Mouse (Mus musculus) liver, embryonic 13.5 days (tissue): ENCODE measurements around the gene Tmigd1. TPM values are rescaled to one million over a fixed set of nuclear protein-coding genes. Genes with fewer than 3 reads are reported as not detected.
"Not testable (repeated sequence)": the region's sequence is repeated elsewhere in the genome, so short reads cannot be mapped to it uniquely, and the experiment has no call there.

Experiments used
- ATAC-seq: fragments of 200-750 bp; cut with Nextera tagmentation; 2 replicates; pipeline ENCODE4 v1.8.0; 2017; ENCODE audit warnings: low read depth, mild to moderate bottlenecking, moderate number of reproducible peaks, moderate library complexity
- DNase-seq: peaks from one replicate; pipeline ENCODE4 v3.0.0; 2022
- H3K27ac ChIP-seq: fragments of 300-500 bp; sonication (generic); 2 replicates; pipeline ENCODE4 v1.5.1; 2015; ENCODE audit warnings: moderate library complexity, mild to moderate bottlenecking, inconsistent platforms
- H3K27me3 ChIP-seq: fragments of 300-500 bp; sonication (generic); 2 replicates; pipeline ENCODE4 v1.6.1; 2015; ENCODE audit warnings: mild to moderate bottlenecking, inconsistent platforms
- H3K36me3 ChIP-seq: fragments of 300-500 bp; sonication (generic); 2 replicates; pipeline ENCODE4 v1.6.1; 2015; ENCODE audit warnings: mild to moderate bottlenecking, inconsistent platforms
- H3K4me1 ChIP-seq: fragments of 300-500 bp; sonication (generic); replicated peaks from 2 replicates; pipeline ENCODE4 v1.6.1; 2015; ENCODE audit warnings: inconsistent platforms
- H3K4me2 ChIP-seq: fragments of 300-500 bp; sonication (generic); 2 replicates; pipeline ENCODE4 v1.6.1; 2015; ENCODE audit warnings: inconsistent platforms, mild to moderate bottlenecking, moderate library complexity
- H3K4me3 ChIP-seq: fragments of 300-500 bp; sonication (generic); replicated peaks from 2 replicates; pipeline ENCODE4 v1.5.1; 2015; ENCODE audit warnings: mild to moderate bottlenecking, inconsistent platforms
- H3K9ac ChIP-seq: fragments of 300-500 bp; sonication (generic); 2 replicates; pipeline ENCODE4 v1.6.1; 2015; ENCODE audit warnings: mild to moderate bottlenecking, inconsistent platforms
- H3K9me3 ChIP-seq: fragments of 300-500 bp; sonication (generic); replicated peaks from 2 replicates; pipeline ENCODE4 v1.6.1; 2016; ENCODE audit warnings: inconsistent platforms
- WGBS: fragments of 180-500 bp; shearing (Covaris S2); methylation state at CpG from one replicate; pipeline ENCODE4 v1.1.7; 2015; ENCODE audit not compliant: insufficient replicate concordance; 5-methylcytosine and 5-hydroxymethylcytosine counted together
- polyA plus RNA-seq: library from polyadenylated mRNA; unstranded; fragments of >200 nt; fragmentation: Nextera tagmentation; extraction: Ambion mirVana; gene quantifications from 2 replicates; pipeline ENCODE4 v1.2.1, GENCODE M21; 2015

The Tmigd1 gene
- polyA plus RNA-seq, 1 experiment from 2014 or later = not detected

DNA sequence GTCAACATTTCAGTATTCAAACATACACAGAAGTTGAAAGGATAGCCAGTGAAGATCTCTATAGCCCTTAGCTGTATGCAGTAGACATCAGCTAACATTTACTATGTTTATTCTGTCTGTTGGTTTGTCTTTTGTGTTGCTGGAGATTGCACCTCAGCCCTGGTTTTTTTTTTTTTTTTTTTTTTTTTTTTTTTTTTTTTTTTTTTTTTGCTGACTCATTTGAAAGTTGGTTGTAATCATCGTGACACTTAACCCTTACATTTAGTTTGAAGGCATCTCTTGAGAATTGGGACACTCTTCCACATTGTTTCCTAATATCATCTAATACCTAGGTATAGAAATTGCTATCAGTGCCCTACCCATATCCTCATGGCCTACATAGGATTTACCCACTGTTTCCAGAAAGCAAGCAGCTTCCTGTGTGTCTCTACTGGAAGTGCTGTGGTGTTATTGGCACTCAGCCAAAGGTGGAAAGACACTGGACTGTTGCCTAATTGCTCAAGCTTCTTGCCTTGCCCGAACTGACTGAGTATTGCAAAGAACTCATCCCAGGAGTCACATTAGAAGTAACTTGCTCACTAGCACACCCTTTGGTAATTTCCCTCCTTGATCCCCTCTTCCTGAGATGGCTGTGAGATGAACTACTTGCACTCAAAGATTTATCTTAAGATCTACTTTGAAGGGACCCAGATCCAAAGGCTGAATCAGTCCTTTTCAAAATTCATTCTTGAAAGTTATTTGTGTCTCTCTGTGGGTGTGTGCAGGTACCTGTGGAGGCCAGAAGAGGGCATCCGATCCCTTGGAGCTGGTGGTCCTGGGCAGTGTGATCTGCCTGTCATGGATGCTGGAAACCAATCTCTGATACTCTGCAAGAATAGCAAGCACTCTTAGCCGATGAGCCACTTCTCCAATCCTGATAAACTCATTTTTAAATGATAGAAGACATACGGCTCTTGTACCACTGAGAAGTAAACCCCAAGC lies 1.9 kb upstream of the Tmigd1 start:
- 0 out of 2 replicates have a peak, but pooled peaks cover 3% of the 10 kb centered on the region for H3K4me1 ChIP-seq
- DNase-seq (no peak), ATAC-seq (no peak)
- H3K27ac ChIP-seq = no peak overlapping the region
- H3K9me3 ChIP-seq = no peaks in the 10 kb centered on the region
- H3K36me3 ChIP-seq = no peaks in the 10 kb centered on the region
- 43% methylated on average over 5 of the region's 5 CpGs for WGBS
- H3K9ac ChIP-seq = no peak overlapping the region
- no peak overlapping the region for H3K4me3 ChIP-seq
- no peaks in the 10 kb centered on the region for H3K27me3 ChIP-seq
- no peak overlapping the region for H3K4me2 ChIP-seq

DNA sequence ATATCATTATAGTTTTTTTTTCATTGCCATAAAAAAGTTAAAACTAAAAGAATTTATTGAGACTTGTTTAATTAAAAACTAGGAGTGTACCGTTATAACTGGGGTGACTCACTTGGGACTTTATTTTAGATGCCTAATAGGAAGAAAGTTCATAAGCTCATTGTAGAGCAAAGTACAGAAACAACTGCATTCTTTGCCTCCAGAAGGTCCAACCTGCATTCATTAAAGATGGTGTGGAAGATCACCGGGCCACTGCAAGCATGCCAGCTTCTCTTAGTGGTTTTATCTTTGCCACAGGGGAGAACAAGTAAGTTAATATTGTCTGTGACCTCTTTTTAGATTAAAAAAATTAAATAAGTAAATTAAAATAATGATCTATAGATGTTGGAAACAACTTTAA lies 2.4 kb downstream of the Tmigd1 start:
- ATAC-seq = no peak
- no peak overlapping the region for H3K4me3 ChIP-seq
- H3K4me1 ChIP-seq = no peaks in the 10 kb centered on the region
- no peak for DNase-seq
- H3K36me3 ChIP-seq = no peaks in the 10 kb centered on the region
- WGBS = 72% methylated on average over 2 of the region's 2 CpGs
- H3K27me3 ChIP-seq = no peaks in the 10 kb centered on the region
- no peaks in the 10 kb centered on the region for H3K9me3 ChIP-seq
- H3K27ac ChIP-seq = no peak overlapping the region
- no peak overlapping the region for H3K9ac ChIP-seq
- H3K4me2 ChIP-seq = no peak overlapping the region

GRCm38 (mm10) chr11:76908651-76909050 lies 6.7 kb downstream of the Tmigd1 start:
- Histone ChIP-seq H3K27me3 (no peaks in the 10 kb centered on the region), H3K4me2 (no peak overlapping the region), H3K27ac (no peak overlapping the region), H3K9me3 (no peaks in the 10 kb centered on the region), H3K36me3 (no peaks in the 10 kb centered on the region), H3K9ac (no peak overlapping the region), H3K4me3 (no peak overlapping the region), H3K4me1 (peaks cover 7% of the 10 kb centered on the region)
- no peak for ATAC-seq
- DNase-seq = no peak
- 71% methylated on average over 7 of the region's 7 CpGs for WGBS

- Histone ChIP-seq H3K4me2 (no peak overlapping the region), H3K4me3 (no peak overlapping the region), H3K27me3 (no peaks in the 10 kb centered on the region), H3K36me3 (no peaks in the 10 kb centered on the region), H3K9ac (no peak overlapping the region), H3K9me3 (no peaks in the 10 kb centered on the region), H3K27ac (no peak overlapping the region), H3K4me1 (peaks cover 7% of the 10 kb centered on the region)
- ATAC-seq (no peak), DNase-seq (no peak)
- WGBS = 48% methylated on average over 3 of the region's 3 CpGs
Measured at GRCm38 (mm10) chr11:76911325-76912054, 9.5 kb downstream of the Tmigd1 start.

GRCm38 (mm10) chr11:76912055-76912395 lies 10.1 kb downstream of the Tmigd1 start:
- Histone ChIP-seq H3K27me3 (no peaks in the 10 kb centered on the region), H3K9ac (no peak overlapping the region), H3K36me3 (no peaks in the 10 kb centered on the region), H3K4me1 (peaks cover 7% of the 10 kb centered on the region), H3K27ac (no peak overlapping the region), H3K4me2 (no peak overlapping the region), H3K9me3 (no peaks in the 10 kb centered on the region), H3K4me3 (no peak overlapping the region)
- WGBS = 49% methylated on average over 7 of the region's 7 CpGs
- no peak for ATAC-seq
- DNase-seq = no peak

DNA sequence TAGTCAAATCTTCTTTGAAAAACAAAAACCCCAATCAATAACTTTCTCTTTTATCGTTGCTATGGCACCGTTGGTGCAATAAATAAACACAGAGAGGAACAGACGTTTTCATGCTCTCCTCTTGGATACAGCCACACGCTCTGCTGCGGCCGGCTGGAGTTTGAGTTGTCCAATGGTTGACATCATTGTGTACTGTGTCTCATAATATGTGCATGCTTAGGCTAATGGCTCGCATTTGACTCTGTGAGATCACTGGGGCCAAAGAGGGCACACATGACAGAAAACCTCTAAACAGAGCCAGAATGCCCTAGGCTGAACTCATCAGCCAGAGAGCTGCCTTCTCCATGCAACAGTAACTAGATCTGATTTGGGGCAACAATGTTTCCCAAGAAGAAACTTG lies 12.4 kb downstream of the Tmigd1 start:
- Histone ChIP-seq H3K36me3 (no peaks in the 10 kb centered on the region), H3K27ac (no peak overlapping the region), H3K4me3 (no peak overlapping the region), H3K9me3 (no peaks in the 10 kb centered on the region), H3K9ac (no peak overlapping the region), H3K4me1 (peaks cover 7% of the 10 kb centered on the region), H3K4me2 (no peak overlapping the region), H3K27me3 (no peaks in the 10 kb centered on the region)
- ATAC-seq (no peak), DNase-seq (no peak)
- WGBS = 64% methylated on average over 7 of the region's 7 CpGs

- H3K9ac ChIP-seq = no peak overlapping the region
- no peak overlapping the region for H3K27ac ChIP-seq
- H3K27me3 ChIP-seq = no peaks in the 10 kb centered on the region
- no peaks in the 10 kb centered on the region for H3K9me3 ChIP-seq
- no peak overlapping the region for H3K4me2 ChIP-seq
- no peak for DNase-seq
- 25% methylated on average over 13 of the region's 13 CpGs for WGBS
- no peak overlapping the region for H3K4me3 ChIP-seq
- H3K36me3 ChIP-seq = no peaks in the 10 kb centered on the region
- H3K4me1 ChIP-seq = peaks cover 3% of the 10 kb centered on the region
- ATAC-seq = no peak
Measured at GRCm38 (mm10) chr11:76916539-76917229, 14.7 kb downstream of the Tmigd1 start.

GRCm38 (mm10) chr11:76917230-76917548 lies 15.2 kb downstream of the Tmigd1 start:
- 46% methylated on average over 3 of the region's 3 CpGs for WGBS
- H3K4me2 ChIP-seq = no peak overlapping the region
- DNase-seq = no peak

DNA sequence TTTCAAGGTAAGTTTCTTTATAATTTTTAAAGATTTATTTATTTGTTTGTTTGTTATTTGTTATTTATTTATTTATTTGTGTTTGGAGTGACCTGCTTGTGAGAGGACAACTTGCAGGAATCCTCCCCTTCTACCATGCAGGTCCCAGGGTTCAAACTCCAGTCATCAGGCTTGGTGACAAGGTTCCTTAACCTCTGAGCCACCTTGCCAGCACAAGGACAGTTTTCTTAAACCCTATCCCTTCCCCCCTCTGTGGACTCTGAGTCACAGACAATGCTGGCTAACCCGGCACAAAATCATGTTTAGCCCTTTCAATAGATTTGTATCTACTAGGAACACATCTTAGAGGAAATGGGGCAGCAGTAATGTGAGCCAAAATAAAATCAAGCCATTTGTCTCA lies 18.6 kb downstream of the Tmigd1 start:
- no peak overlapping the region for H3K4me2 ChIP-seq
- ATAC-seq (no peak), DNase-seq (no peak)
- H3K4me1 ChIP-seq = no peaks in the 10 kb centered on the region; the same call in 1 of the 2 replicates
- 0 out of 2 replicates have a peak, but pooled peaks cover 7% of the 10 kb centered on the region for H3K27me3 ChIP-seq
- WGBS = 32% methylated on average over 1 of the region's 1 CpGs
- no peaks in the 10 kb centered on the region for H3K36me3 ChIP-seq
- H3K4me3 ChIP-seq = no peak overlapping the region
- no peaks in the 10 kb centered on the region for H3K9me3 ChIP-seq
- H3K27ac ChIP-seq = no peak overlapping the region
- no peak overlapping the region for H3K9ac ChIP-seq

More at GRCm38 (mm10) chr11:76917230-76917548, 15.2 kb downstream of the Tmigd1 start:
- Histone ChIP-seq H3K9ac (no peak overlapping the region), H3K27ac (no peak overlapping the region), H3K9me3 (no peaks in the 10 kb centered on the region), H3K4me3 (no peak overlapping the region), H3K36me3 (no peaks in the 10 kb centered on the region), H3K27me3 (no peaks in the 10 kb centered on the region), H3K4me1 (peaks cover 3% of the 10 kb centered on the region; the same call in 1 of the 2 replicates)
- ATAC-seq = no peak

DNA sequence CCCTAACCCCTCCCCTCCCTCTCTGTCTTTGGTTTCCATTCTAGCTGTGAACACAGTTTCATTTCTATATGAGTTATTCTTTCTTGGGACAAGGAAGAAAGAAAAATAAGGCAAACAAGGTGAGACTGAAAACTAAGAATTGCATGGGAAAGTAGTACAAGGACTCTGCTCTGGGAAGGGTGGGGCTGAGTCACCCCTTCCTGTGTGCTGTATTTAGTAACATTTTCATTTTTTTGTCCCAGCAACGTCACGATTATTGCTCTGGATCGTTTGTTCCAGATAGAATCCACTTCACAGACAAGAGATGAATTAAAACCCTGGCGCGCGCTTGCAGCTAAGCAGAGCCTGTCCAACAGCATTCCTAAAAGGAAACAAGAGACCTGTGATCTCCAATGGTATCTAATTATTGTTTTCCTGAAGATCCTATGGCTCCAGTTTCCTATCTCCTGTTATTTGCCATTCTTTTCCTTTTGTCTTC lies 22.8 kb downstream of the Tmigd1 start, which contains the start of gene Blmh:
TSS of gene Blmh (plus strand) at position 51 of the 478 bp plus-strand sequence.
- no peak for DNase-seq
- Histone ChIP-seq H3K9ac (no peak within 1 kb of the TSS), H3K4me3 (no peak within 1 kb of the TSS), H3K4me2 (no peak within 1 kb of the TSS), H3K27me3 (0 out of 2 replicates have a peak, but pooled peaks cover 7% of the 10 kb centered on the region), H3K36me3 (no peaks in the 10 kb centered on the region), H3K4me1 (no peaks in the 10 kb centered on the region), H3K9me3 (no peaks in the 10 kb centered on the region), H3K27ac (no peak within 1 kb of the TSS)
- WGBS = 54% methylated on average over 6 of the region's 6 CpGs
- no peak for ATAC-seq

- not testable (repeated sequence) for H3K4me1 ChIP-seq, DNase-seq, ATAC-seq, H3K9ac ChIP-seq, H3K9me3 ChIP-seq, H3K36me3 ChIP-seq, H3K27ac ChIP-seq, H3K4me3 ChIP-seq, H3K4me2 ChIP-seq, H3K27me3 ChIP-seq
- 65% methylated on average over 8 of the region's 8 CpGs for WGBS
Measured at GRCm38 (mm10) chr11:76928586-76928985, 26.6 kb downstream of the Tmigd1 start.
